Mouse (Mus musculus): ENCODE data around the gene Ptpn11.

DNA sequence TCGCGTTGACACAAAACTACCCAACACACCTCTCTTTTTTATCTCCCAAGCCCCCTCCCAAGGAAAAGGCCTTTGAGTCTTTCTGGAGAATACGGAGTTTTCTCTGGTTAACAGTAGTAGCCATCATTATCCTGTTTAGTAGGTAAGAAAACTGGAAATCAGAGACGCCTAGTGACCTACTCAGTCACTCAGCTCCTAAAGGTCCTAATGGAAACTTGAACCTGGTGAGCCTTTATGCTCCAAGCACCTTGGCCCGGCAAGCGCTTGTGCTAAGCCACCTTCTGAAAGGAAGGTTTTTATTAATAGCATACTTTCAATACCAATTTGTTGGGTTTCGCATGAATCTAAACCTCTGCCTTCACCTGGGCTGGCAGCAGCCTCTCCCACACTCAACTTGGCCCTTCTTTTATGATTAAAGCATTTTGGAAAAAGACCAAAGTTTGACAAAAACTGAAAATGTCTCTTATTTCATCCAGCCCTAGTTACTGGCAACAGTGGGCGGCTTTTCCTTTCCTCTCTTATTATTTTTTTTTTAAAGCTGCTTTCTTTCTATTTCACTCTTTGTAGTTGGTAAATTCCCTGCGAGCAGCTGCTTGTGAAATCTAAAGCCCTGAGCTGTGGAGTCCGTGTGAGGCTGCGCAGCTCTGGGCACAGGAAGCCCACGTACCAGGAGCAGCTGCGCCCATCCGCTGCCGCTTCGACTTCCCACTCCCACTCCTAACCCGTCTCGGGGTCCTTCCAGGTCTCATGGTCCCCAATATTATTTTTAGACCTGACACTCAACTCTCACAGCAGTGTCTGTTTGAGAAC is 79.9 kb downstream of the Ptpn11 start:
- TF ChIP-seq POLR2A (IDR thresholded peaks at IDR 0.05; ENCODE audit: low read depth, low read length) (no peak), CTCF (IDR thresholded peaks at IDR 0.05; ENCODE audit: borderline replicate concordance, insufficient read depth, low read length) (no peak)

Data from embryonic fibroblast, embryonic 13.5 days (primary cell).